Mouse (Mus musculus): Measurements from ENCODE around the gene Tmub2.

Tmub2 gene

GRCm38 (mm10) chr11:102331806-102332205 lies 47.1 kb downstream of the Tmub2 start:
- no peak for DNase-seq

DNA sequence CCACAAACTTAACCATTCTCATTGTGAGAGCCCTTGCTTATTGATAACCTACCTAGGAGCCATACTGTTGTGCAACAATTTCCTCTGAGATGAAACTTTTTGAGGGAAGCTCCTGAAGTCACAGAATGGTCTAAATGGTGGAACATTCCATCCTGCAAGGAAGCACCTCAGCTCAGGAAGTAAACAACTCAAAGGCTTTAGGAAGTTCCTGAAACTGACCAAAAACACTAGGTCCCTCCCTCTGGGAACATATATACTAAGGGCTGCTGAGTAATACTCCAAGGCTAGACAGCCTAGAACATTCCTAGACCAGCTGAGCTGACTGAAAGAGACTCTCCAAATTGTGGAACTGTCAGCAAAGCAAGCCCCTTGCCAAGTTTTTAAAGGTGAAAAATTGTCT lies 48.3 kb downstream of the Tmub2 start:
- DNase-seq, result no peak

- no peak for DNase-seq
Measured at GRCm38 (mm10) chr11:102334010-102334409, 49.3 kb downstream of the Tmub2 start.

DNA sequence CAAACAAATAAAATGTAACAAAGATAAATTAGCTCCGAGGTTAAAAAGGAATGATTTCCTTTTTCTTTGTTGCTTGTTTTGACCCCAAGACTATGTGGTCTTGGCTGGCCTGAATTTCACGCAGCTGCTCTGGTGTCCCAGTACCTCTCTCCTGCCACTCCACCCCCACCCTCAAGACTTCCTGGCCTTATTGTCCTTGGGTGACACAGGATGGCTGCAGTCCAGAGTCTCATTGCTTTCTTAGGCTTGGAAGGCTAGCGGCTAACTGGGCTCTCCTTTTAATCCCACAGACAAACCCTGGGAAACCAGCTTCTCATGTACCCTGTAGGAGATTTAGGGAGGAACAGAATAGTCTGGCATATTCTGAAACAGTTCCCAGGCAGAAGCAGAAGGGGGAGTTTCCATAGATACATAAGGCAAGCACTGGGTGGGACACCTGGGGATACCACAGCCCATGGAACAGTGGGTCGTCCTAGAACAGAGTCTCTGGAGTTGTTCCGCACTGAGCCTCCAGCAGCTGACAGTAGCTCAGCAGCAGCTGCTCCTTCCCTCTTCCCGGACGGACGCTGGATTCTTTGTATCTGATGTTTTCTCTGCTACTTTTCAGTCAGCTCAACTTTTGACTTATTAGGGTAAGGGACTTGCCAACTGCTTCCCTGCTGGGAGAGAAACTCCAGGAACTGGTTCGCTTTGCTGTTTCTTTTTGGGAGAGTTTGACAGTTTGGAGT lies 50.4 kb downstream of the Tmub2 start:
- DNase-seq, result no peak

- no peak for DNase-seq
Measured at GRCm38 (mm10) chr11:102336191-102336590, 51.5 kb downstream of the Tmub2 start.

- no peak for DNase-seq
Measured at GRCm38 (mm10) chr11:102337921-102338320, 53.2 kb downstream of the Tmub2 start.

DNA sequence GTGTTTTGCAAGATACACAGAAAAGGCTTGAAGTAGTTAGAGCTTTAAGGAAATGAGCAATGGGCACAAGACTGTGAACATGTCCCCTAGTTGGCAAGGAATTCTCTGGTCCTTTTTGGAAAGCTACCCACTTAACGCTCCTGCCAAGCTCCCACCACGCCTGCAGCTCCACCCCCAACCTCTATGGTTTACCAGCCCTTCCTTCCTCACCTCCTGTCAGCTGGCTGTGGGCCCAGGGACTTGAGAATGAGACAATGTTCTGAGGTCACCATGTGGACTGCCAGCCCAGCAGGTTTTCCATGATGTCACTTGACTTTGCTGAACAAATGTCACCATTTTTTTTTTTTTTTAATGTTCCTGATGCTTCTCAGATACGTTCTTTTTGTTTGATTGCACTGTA lies 53.8 kb downstream of the Tmub2 start:
- DNase-seq, result peak; percentile 87
